Mouse (Mus musculus) embryonic facial prominence, embryonic 11.5 days (tissue): ENCODE results near the gene Pced1b. TPM values are rescaled to one million over a fixed set of nuclear protein-coding genes. Genes with fewer than 3 reads are reported as not detected.
A peak's percentile ranks its signal among the peaks of the same experiment; 100 is the strongest.

Experiments
- ATAC-seq: fragments of 200-750 bp; cut with Nextera tagmentation; replicated peaks from 2 replicates; pipeline ENCODE4 v1.8.0; 2017; ENCODE audit warnings: low read depth; ENCODE audit not compliant: insufficient number of reproducible peaks, low FRiP score, low TSS enrichment
- DNase-seq: peaks from one replicate; pipeline ENCODE4 v3.0.0-alpha.2; 2015; ENCODE audit warnings: low spot score
- H3K27ac ChIP-seq: fragments of 300-500 bp; sonication (generic); replicated peaks from 2 replicates; pipeline ENCODE4 v1.5.1; 2014; ENCODE audit warnings: mild to moderate bottlenecking, low read depth, low read length, control low read depth
- H3K27me3 ChIP-seq: fragments of 300-500 bp; sonication (generic); 2 replicates; pipeline ENCODE4 v1.6.1; 2014; ENCODE audit warnings: mild to moderate bottlenecking, low read length, moderate library complexity, mixed read lengths; ENCODE audit not compliant: control insufficient read depth, insufficient read depth
- H3K36me3 ChIP-seq: fragments of 300-500 bp; sonication (generic); replicated peaks from 2 replicates; pipeline ENCODE4 v1.6.1; 2014; ENCODE audit warnings: low read depth, mild to moderate bottlenecking, low read length, moderate library complexity, mixed read lengths; ENCODE audit not compliant: control insufficient read depth, insufficient read depth
- H3K4me1 ChIP-seq: fragments of 300-500 bp; sonication (generic); 2 replicates; pipeline ENCODE4 v1.6.1; 2014; ENCODE audit warnings: low read length, mixed read lengths; ENCODE audit not compliant: control insufficient read depth, insufficient read depth
- H3K4me2 ChIP-seq: fragments of 300-500 bp; sonication (generic); 2 replicates; pipeline ENCODE4 v1.6.1; 2014; ENCODE audit warnings: low read depth, mild to moderate bottlenecking, control low read depth, low read length, moderate library complexity
- H3K4me3 ChIP-seq: fragments of 300-500 bp; sonication (generic); 2 replicates; pipeline ENCODE4 v1.5.1; 2014; ENCODE audit warnings: low read depth, low read length, control low read depth
- H3K9ac ChIP-seq: fragments of 300-500 bp; sonication (generic); replicated peaks from 2 replicates; pipeline ENCODE4 v1.6.1; 2014; ENCODE audit warnings: mild to moderate bottlenecking, control low read depth, low read length
- H3K9me3 ChIP-seq: fragments of 300-500 bp; sonication (generic); replicated peaks from 2 replicates; pipeline ENCODE4 v1.6.1; 2016; ENCODE audit warnings: mild to moderate bottlenecking, low read length, inconsistent platforms, mixed read lengths; ENCODE audit not compliant: control insufficient read depth
- WGBS: fragments of 180-500 bp; shearing (Covaris S2); extraction: QIAGEN DNeasy Blood & Tissue Kit; methylation state at CpG from one replicate; pipeline ENCODE4 v1.1.7; 2014; 5-methylcytosine and 5-hydroxymethylcytosine counted together
- polyA plus RNA-seq: library from polyadenylated mRNA; unstranded; fragments of >200 nt; fragmentation: Nextera tagmentation; extraction: Ambion mirVana; gene quantifications from 2 replicates; pipeline ENCODE4 v1.2.1, GENCODE M21; 2014

The Pced1b gene
- polyA plus RNA-seq, 1 experiment from 2014 or later: 4.3 TPM

DNA sequence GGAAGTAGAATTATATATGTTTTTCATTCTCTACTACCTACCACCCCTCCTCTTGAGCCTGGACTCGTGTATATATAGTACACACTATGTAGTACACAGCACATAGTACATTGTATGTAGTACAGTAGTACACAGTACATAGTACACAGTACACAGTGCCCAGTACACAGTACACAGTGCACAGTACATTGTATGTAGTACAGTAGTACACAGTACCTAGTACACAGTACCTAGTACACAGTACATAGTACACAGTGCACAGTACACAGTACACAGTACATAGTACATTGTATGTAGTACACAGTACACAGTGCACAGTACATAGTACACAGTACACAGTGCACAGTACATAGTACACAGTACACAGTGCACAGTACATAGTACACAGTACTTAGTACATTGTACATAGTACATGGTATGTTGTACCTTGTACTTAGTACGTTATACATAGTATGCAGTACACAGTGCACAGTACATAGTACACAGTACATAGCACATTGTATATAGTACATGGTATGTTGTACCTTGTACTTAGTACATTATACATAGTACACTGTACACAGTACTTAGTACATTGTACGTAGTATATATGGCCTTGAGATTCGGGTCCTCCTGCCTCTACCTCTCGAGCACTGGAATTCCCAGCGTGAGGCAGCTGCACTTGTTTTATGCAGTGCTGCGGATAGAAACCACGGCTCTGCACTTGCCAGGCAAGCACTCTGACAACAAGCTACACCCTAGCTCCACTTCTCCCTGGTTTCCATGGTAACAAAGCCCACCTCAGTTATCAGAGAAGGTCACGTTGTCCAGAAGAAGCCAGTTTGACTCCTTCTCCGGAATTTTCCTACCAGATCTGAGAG lies 35.0 kb downstream of the Pced1b start:
- H3K36me3 ChIP-seq: no peaks in the 10 kb centered on the region
- WGBS: 74% methylated on average over 10 of the region's 10 CpGs
- H3K4me2 ChIP-seq: no peak overlapping the region
- no peak overlapping the region for H3K4me3 ChIP-seq
- no peaks in the 10 kb centered on the region for H3K4me1 ChIP-seq
- 0 out of 2 replicates have a peak, but pooled peaks have one; percentile 52 for ATAC-seq
- no peak for DNase-seq
- H3K27me3 ChIP-seq: no peaks in the 10 kb centered on the region
- H3K9me3 ChIP-seq: no peaks in the 10 kb centered on the region
- H3K27ac ChIP-seq: no peak overlapping the region
- H3K9ac ChIP-seq: no peak overlapping the region

DNA sequence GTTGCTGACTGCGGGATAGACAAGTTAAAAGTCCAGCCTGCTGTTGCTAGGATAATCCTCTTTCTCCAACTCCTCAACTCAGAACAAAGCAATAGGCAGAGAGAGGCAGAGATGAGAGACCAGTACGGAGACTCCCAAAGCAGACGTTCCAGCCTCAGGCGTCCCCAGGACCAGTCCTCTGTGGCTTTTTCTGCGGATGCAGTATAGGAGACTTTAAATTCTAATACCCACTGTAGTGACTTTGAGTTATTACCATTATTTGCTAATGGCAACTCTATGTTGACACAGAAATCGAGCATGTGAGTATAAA lies 35.6 kb downstream of the Pced1b start:
- Histone ChIP-seq H3K4me1 (no peaks in the 10 kb centered on the region), H3K4me3 (no peak overlapping the region), H3K4me2 (no peak overlapping the region), H3K9me3 (no peaks in the 10 kb centered on the region), H3K27ac (no peak overlapping the region), H3K9ac (no peak overlapping the region), H3K36me3 (no peaks in the 10 kb centered on the region), H3K27me3 (no peaks in the 10 kb centered on the region)
- WGBS: 75% methylated on average over 6 of the region's 6 CpGs
- ATAC-seq (no peak), DNase-seq (no peak)

DNA sequence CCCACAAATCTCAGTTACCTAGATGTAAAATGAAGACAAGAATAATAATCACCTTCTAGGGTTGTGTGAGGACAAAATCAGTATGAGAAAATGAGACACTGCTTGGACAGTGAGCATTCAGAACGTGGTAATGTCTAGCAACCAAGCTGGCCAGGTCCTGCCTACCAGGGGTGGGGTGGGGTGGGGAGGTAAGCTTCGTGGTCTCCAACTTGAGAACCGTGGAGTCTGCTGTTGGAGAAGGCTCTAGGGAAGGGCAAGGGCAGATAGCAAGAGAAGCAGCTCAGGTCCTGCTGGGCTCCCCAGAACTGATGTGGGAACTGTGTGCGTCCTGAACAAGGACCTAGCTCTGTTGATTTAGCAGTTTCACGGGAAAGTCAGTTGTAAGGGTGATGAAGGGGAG lies 37.3 kb downstream of the Pced1b start:
- H3K27me3 ChIP-seq: no peaks in the 10 kb centered on the region
- H3K36me3 ChIP-seq: no peaks in the 10 kb centered on the region
- no peaks in the 10 kb centered on the region for H3K4me1 ChIP-seq
- H3K9me3 ChIP-seq: no peaks in the 10 kb centered on the region
- DNase-seq: no peak
- H3K4me3 ChIP-seq: no peak overlapping the region
- ATAC-seq: no peak
- no peak overlapping the region for H3K4me2 ChIP-seq
- no peak overlapping the region for H3K27ac ChIP-seq
- WGBS: 79% methylated on average over 5 of the region's 5 CpGs
- no peak overlapping the region for H3K9ac ChIP-seq

DNA sequence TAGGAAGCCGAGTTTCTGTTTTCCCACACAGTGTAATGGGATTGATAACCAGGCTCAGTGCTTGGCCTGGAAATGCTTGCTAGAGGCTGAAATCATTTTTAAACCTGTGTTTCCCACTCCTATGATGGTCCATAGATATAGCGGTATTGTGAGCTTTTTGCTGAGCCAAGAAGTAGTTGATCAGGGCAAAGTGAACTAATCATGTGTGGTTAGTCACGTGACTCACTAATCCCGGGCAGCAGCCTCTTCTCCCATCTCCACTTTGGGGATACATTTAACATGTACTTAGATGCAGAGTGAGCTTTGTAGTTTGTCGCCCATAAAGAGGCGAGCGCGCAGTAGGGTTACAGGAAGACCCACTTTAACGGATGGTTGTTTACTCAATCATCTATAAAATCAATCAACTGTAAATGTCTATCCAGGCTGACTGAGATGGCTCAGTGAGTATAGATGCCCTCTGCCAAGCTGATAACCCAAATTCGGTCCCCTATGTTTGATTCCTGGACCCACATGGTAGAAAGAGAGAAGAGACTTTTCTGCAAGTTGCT lies 38.8 kb downstream of the Pced1b start:
- no peaks in the 10 kb centered on the region for H3K36me3 ChIP-seq
- H3K27me3 ChIP-seq: no peaks in the 10 kb centered on the region
- H3K9ac ChIP-seq: no peak overlapping the region
- no peak overlapping the region for H3K4me3 ChIP-seq
- WGBS: 87% methylated on average over 10 of the region's 10 CpGs
- no peak overlapping the region for H3K4me2 ChIP-seq
- no peak for ATAC-seq
- H3K9me3 ChIP-seq: no peaks in the 10 kb centered on the region
- H3K27ac ChIP-seq: no peak overlapping the region
- H3K4me1 ChIP-seq: no peaks in the 10 kb centered on the region
- DNase-seq: no peak

DNA sequence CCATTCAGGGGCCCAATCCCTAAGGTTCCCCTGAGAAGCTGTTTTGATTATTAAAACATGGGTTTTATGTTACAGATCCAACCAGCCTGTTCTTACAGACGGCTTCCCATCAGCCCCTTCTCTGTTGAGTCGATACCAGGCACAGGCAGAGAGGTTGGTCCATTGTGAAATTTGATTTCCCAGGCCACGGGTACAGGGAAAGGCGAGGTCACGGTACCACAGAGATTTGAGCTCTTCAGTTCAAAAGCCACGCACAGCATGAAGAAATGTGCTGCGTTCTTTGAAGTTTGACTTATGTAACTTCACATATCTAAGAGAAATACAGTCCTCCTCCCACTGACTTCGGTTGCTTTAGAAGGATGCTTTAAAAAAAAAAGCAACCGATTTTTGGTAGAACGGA lies 39.8 kb downstream of the Pced1b start:
- ATAC-seq (no peak), DNase-seq (peak; percentile 21)
- Histone ChIP-seq H3K9ac (no peak overlapping the region), H3K27me3 (no peaks in the 10 kb centered on the region), H3K4me2 (no peak overlapping the region), H3K9me3 (no peaks in the 10 kb centered on the region), H3K4me1 (no peaks in the 10 kb centered on the region), H3K4me3 (no peak overlapping the region), H3K36me3 (no peaks in the 10 kb centered on the region), H3K27ac (no peak overlapping the region)
- WGBS: 66% methylated on average over 10 of the region's 10 CpGs

DNA sequence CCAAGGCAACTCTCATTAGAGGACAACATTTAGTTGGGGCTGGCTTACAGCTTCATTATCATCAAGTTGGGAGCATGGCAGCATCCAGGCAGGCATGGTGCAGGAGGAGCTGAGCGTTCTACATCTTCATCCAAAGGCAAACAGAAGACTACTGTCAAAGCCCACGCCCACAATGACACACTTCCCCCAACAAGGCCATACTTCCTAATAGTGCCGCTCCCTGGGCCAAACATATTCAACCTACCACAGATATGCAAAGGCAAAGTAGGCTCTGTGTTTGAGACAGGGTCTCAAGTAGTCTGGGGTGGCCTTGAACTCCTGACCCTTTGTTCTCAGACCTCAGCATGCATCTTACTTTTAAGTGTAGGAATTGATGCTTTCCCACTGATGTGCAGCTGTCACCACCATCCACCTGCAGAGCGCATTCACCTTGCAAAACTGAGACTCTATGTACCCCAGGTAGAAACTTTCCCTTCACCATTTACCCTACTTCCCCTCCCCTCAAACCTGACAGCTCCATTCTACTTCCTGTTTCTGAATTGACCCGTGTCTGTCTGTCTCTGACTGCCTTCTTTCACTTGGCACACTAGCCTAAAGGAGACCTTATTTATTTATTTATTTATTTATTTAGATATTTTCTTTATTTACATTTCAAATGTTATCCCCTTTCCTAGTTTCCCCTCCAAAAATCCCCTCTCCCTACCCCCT lies 40.7 kb downstream of the Pced1b start:
- no peak overlapping the region for H3K4me2 ChIP-seq
- H3K4me3 ChIP-seq: no peak overlapping the region
- H3K27ac ChIP-seq: no peak overlapping the region
- ATAC-seq (no peak), DNase-seq (no peak)
- H3K9ac ChIP-seq: no peak overlapping the region
- no peaks in the 10 kb centered on the region for H3K27me3 ChIP-seq
- 82% methylated on average over 5 of the region's 5 CpGs for WGBS
- no peaks in the 10 kb centered on the region for H3K4me1 ChIP-seq
- H3K9me3 ChIP-seq: no peaks in the 10 kb centered on the region
- H3K36me3 ChIP-seq: no peaks in the 10 kb centered on the region

DNA sequence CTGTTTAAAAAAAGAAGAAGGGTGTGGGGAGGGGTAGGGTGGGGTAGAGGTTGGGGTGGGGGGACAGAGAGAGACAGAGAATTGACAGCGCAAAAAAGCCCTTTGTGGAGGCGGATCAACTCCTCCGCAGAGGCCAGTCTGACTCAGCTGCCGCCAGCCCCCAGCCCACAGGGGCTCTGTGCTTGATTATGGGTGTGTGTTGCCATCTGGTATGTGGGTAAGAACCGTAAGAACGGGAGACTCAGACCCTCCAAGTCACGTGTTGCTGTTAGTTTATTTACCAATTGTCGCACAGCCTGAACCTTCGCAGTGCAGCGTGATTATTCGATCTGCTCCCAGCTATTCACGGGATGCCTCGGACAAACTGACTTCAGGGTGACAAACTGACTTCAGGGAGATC lies 41.8 kb downstream of the Pced1b start:
- H3K27ac ChIP-seq: no peak overlapping the region
- no peak overlapping the region for H3K4me3 ChIP-seq
- DNase-seq (no peak), ATAC-seq (no peak)
- no peaks in the 10 kb centered on the region for H3K27me3 ChIP-seq
- 76% methylated on average over 13 of the region's 13 CpGs for WGBS
- no peaks in the 10 kb centered on the region for H3K4me1 ChIP-seq
- no peak overlapping the region for H3K9ac ChIP-seq
- no peak overlapping the region for H3K4me2 ChIP-seq
- no peaks in the 10 kb centered on the region for H3K36me3 ChIP-seq
- no peaks in the 10 kb centered on the region for H3K9me3 ChIP-seq

DNA sequence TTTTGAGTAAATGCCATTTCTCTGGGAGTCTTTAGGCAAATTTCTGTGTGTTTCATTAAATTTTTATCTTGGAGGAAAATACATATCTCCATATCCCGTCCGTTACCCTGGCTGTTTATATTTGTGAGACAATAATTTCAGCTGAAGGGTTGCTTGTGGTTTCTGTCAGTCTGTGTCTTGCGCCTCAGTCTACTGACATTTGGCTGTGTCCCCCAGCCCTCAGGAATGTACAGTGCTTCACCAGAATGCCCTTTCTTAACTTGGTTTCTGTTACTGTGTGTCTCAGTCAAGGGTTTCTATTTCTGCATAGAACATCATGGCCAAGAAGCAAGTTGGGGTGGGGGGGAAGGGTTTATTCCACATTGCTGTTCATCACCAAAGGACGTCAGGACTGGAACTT lies 42.3 kb downstream of the Pced1b start:
- no peak for ATAC-seq

More for the DNA sequence above, 42.3 kb downstream of the Pced1b start:
- 93% methylated on average over 4 of the region's 4 CpGs for WGBS
- no peaks in the 10 kb centered on the region for H3K4me1 ChIP-seq
- no peak overlapping the region for H3K4me2 ChIP-seq
- no peak for DNase-seq
- H3K27ac ChIP-seq: no peak overlapping the region
- H3K4me3 ChIP-seq: no peak overlapping the region
- H3K36me3 ChIP-seq: no peaks in the 10 kb centered on the region
- no peaks in the 10 kb centered on the region for H3K9me3 ChIP-seq
- H3K9ac ChIP-seq: no peak overlapping the region
- H3K27me3 ChIP-seq: no peaks in the 10 kb centered on the region
